Mouse (Mus musculus) liver, postnatal 0 days (tissue): ENCODE measurements at regions not wholly inside any gene's neighbourhood (a gene's known extent, or its start where the extent isn't known, plus 50 kb on each side); places are given as distances from the start of the nearest gene placed in this dataset.

Experiments used
- CTCF ChIP-seq: sonication (generic); IDR thresholded peaks from 2 replicates; pipeline ENCODE4 v1.5.1; 2016; ENCODE audit warnings: antibody characterized with exemption, low read depth
- EP300 ChIP-seq: IDR thresholded peaks from 2 replicates; pipeline ENCODE4 v1.6.1; 2016; ENCODE audit warnings: antibody characterized with exemption, low read depth, mild to moderate bottlenecking

DNA sequence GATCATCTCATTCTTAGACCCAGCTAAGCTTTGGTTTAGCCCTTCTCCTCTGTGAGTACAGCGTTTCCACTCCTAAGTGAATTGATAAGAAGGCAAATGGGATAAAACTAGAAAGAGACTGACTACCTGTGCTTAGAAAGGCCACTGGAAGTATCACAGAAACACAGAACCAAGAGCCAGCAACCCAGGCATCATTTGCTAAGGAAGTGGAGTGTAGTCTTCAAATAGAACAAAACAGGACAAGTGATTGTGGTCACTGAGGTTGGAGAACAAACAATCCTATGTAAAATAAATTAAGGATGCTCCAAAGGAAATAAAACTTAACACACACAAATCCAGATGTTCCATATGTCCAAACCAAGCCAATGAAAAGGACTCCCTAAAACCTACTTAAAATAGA lies 53.4 kb upstream of the S1pr1 start:
- no peak for TF ChIP-seq CTCF
- TF ChIP-seq EP300, result no peak
